Mouse (Mus musculus): ENCODE data around the gene C1s1. TPM values are rescaled to one million over a fixed set of nuclear protein-coding genes. Genes with fewer than 3 reads are reported as not detected.

The C1s1 gene
- total RNA-seq, 2 experiments from 2014 or later: not detected

Other genes with a start within 250 kb of the C1s1 start
- 1.2 and 2.9 TPM in 2 replicates for gene Cd163, start 237.7 kb downstream of the C1s1 start, total RNA-seq (2014; fragmentation: Nextera tagmentation)
- 2.3 and 2.4 TPM in 2 replicates for gene Cd163, start 237.7 kb downstream of the C1s1 start, total RNA-seq (2017)
- 31.3 and 34.9 TPM in 2 replicates for gene Pex5, start 127.3 kb downstream of the C1s1 start, total RNA-seq (2014; fragmentation: Nextera tagmentation)
- 16.2 and 19.5 TPM in 2 replicates for gene Pex5, start 127.3 kb downstream of the C1s1 start, total RNA-seq (2017)
- 7.5 and 17.8 TPM in 2 replicates for gene Clstn3, start 77.6 kb downstream of the C1s1 start, total RNA-seq (2014; fragmentation: Nextera tagmentation)
- gene Clstn3, start 77.6 kb downstream of the C1s1 start, total RNA-seq (2017): 8.6 and 11.6 TPM in 2 replicates
- gene C1rl, start 49.2 kb downstream of the C1s1 start, total RNA-seq (2014; fragmentation: Nextera tagmentation): 6.8 and 7.0 TPM in 2 replicates
- gene C1rl, start 49.2 kb downstream of the C1s1 start, total RNA-seq (2017): 5.9 and 8.6 TPM in 2 replicates
- gene C1ra, start 30.0 kb downstream of the C1s1 start, total RNA-seq (2014; fragmentation: Nextera tagmentation): 3.5 and 7.7 TPM in 2 replicates
- gene C1ra, start 30.0 kb downstream of the C1s1 start, total RNA-seq (2017): 4.9 and 5.5 TPM in 2 replicates
- not detected in 2 replicates for gene C1rb, start 27.9 kb upstream of the C1s1 start, total RNA-seq (2014; fragmentation: Nextera tagmentation)
- not detected in 2 replicates for gene C1rb, start 27.9 kb upstream of the C1s1 start, total RNA-seq (2017)
- not detected in 2 replicates for gene C1s2, start 93.7 kb upstream of the C1s1 start, total RNA-seq (2014; fragmentation: Nextera tagmentation)
- not detected in 2 replicates for gene C1s2, start 93.7 kb upstream of the C1s1 start, total RNA-seq (2017)
- gene Lpcat3, start 120.7 kb upstream of the C1s1 start, total RNA-seq (2014; fragmentation: Nextera tagmentation): 38.3 and 52.1 TPM in 2 replicates
- gene Lpcat3, start 120.7 kb upstream of the C1s1 start, total RNA-seq (2017): 23.1 and 29.3 TPM in 2 replicates
- gene Emg1, start 169.8 kb upstream of the C1s1 start, total RNA-seq (2014; fragmentation: Nextera tagmentation): 201 and 231 TPM in 2 replicates
- gene Emg1, start 169.8 kb upstream of the C1s1 start, total RNA-seq (2017): 193 and 209 TPM in 2 replicates
- gene Phb2, start 170.0 kb upstream of the C1s1 start, total RNA-seq (2014; fragmentation: Nextera tagmentation): 310 and 315 TPM in 2 replicates
- 320 and 326 TPM in 2 replicates for gene Phb2, start 170.0 kb upstream of the C1s1 start, total RNA-seq (2017)
- gene Ptpn6, start 196.4 kb upstream of the C1s1 start, total RNA-seq (2014; fragmentation: Nextera tagmentation): 169 and 206 TPM in 2 replicates
- gene Ptpn6, start 196.4 kb upstream of the C1s1 start, total RNA-seq (2017): 327 and 371 TPM in 2 replicates
- gene Grcc10, start 199.0 kb upstream of the C1s1 start, total RNA-seq (2014; fragmentation: Nextera tagmentation): 177 and 222 TPM in 2 replicates
- 109 and 136 TPM in 2 replicates for gene Grcc10, start 199.0 kb upstream of the C1s1 start, total RNA-seq (2017)
- gene Gm45234, start 213.7 kb upstream of the C1s1 start, total RNA-seq (2014; fragmentation: Nextera tagmentation): not detected in 2 replicates
- gene Gm45234, start 213.7 kb upstream of the C1s1 start, total RNA-seq (2017): not detected in 2 replicates
- 25.1 and 37.2 TPM in 2 replicates for gene Atn1, start 214.2 kb upstream of the C1s1 start, total RNA-seq (2014; fragmentation: Nextera tagmentation)
- gene Atn1, start 214.2 kb upstream of the C1s1 start, total RNA-seq (2017): 2.6 and 3.0 TPM in 2 replicates
- gene Eno2, start 227.3 kb upstream of the C1s1 start, total RNA-seq (2014; fragmentation: Nextera tagmentation): 0.23 TPM in 1 of 2 replicates, not detected in the other
- gene Eno2, start 227.3 kb upstream of the C1s1 start, total RNA-seq (2017): not detected in 2 replicates
- not detected in 2 replicates for gene Lrrc23, start 237.4 kb upstream of the C1s1 start, total RNA-seq (2014; fragmentation: Nextera tagmentation)
- gene Lrrc23, start 237.4 kb upstream of the C1s1 start, total RNA-seq (2017): 0.98 TPM in 1 of 2 replicates, not detected in the other

Measured in granulocyte monocyte progenitor cell, adult 5-6 weeks (primary cell).